Mouse (Mus musculus): Measurements from ENCODE around the gene Tmem210.
A peak's percentile ranks its signal among the peaks of the same experiment; 100 is the strongest.

DNA sequence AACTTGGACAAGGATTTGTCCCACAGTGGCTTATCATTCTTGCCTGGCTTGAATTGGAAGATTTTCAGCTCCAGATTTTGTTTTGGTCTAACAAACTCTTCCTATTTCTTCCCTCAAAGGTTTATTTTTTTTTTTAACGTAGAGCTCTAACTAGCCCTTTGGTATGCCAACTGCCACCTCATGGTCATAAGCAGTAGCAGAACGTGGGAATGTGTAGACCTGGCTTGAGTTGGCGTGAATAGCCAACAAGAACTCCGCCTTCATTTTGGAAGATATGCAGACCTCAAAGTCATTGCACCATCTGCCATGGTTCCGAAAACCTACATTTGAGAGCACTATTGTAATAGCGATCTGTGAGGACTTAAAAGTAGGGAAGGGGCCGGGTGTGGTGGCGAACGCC, 43.5 kb downstream of the Tmem210 start:
- 0 out of 2 replicates have a peak, but pooled peaks have one; percentile 10 for TF ChIP-seq CTCF (IDR thresholded peaks at IDR 0.05; ENCODE audit: low read depth)
- TF ChIP-seq EP300 (IDR thresholded peaks at IDR 0.05; ENCODE audit: low read depth) = no peak
